Mouse (Mus musculus) MEL (cell line): ENCODE measurements around the gene Satb1.

Source experiments
- CHD1 ChIP-seq: IDR thresholded peaks from 2 replicates; pipeline ENCODE4 v1.6.1; 2012; ENCODE audit warnings: low read depth, mild to moderate bottlenecking, inconsistent platforms, low read length, improper control_type of control experiment
- CTCF ChIP-seq, 3 experiments: IDR thresholded peaks in 2 of 3; conservative IDR thresholded peaks in 1 of 3; 2 replicates each; pipeline ENCODE4 v1.5.1; 2011 to 2012; ENCODE audit warnings: low read length in 3 of 3, low read depth in 2 of 3, mild to moderate bottlenecking in 2 of 3, improper control_type of control experiment in 1 of 3, inconsistent platforms in 1 of 3, mixed read lengths in 1 of 3, moderate library complexity in 1 of 3; ENCODE audit not compliant: control insufficient read depth in 1 of 3, insufficient read depth in 1 of 3, poor library complexity in 1 of 3, severe bottlenecking in 1 of 3
- E2F4 ChIP-seq: IDR thresholded peaks from 2 replicates; pipeline ENCODE4 v1.6.1; 2011; ENCODE audit warnings: low read depth, low read length, improper control_type of control experiment, borderline replicate concordance
- JUND ChIP-seq: IDR thresholded peaks from 2 replicates; pipeline ENCODE4 v1.6.1; 2011; ENCODE audit warnings: low read depth, mild to moderate bottlenecking, improper control_type of control experiment, low read length
- MAFK ChIP-seq: IDR thresholded peaks from 2 replicates; pipeline ENCODE4 v1.6.1; 2011; ENCODE audit warnings: low read depth, mild to moderate bottlenecking, low read length, improper control_type of control experiment, borderline replicate concordance
- MAX ChIP-seq: IDR thresholded peaks from 2 replicates; pipeline ENCODE4 v1.6.1; 2011; ENCODE audit warnings: low read length, improper control_type of control experiment
- NRF1 ChIP-seq: IDR thresholded peaks from 2 replicates; pipeline ENCODE4 v1.6.1; 2014; ENCODE audit warnings: low read depth, mild to moderate bottlenecking, inconsistent platforms, low read length, improper control_type of control experiment, moderate library complexity; ENCODE audit not compliant: poor library complexity, insufficient read depth, severe bottlenecking
- POLR2A ChIP-seq, 2 experiments: IDR thresholded peaks; 2 replicates each; pipeline ENCODE4 v1.6.1; 2011 to 2012; ENCODE audit warnings: low read length in 2 of 2, mild to moderate bottlenecking in 2 of 2, control low read depth in 1 of 2, improper control_type of control experiment in 1 of 2, low read depth in 1 of 2, moderate library complexity in 1 of 2; ENCODE audit not compliant: control insufficient read depth in 1 of 2, insufficient read depth in 1 of 2, poor library complexity in 1 of 2
- POLR2AphosphoS2 ChIP-seq: IDR thresholded peaks from 2 replicates; pipeline ENCODE4 v1.6.1; 2011; ENCODE audit warnings: low read length, improper control_type of control experiment
- TBP ChIP-seq: IDR thresholded peaks from 2 replicates; pipeline ENCODE4 v1.8.0; 2011; ENCODE audit warnings: low read depth, low read length, improper control_type of control experiment
- TCF12 ChIP-seq: IDR thresholded peaks from 2 replicates; pipeline ENCODE4 v1.6.1; 2014; ENCODE audit warnings: low read depth, mild to moderate bottlenecking, inconsistent platforms, low read length, improper control_type of control experiment, moderate library complexity
- ZNF384 ChIP-seq: IDR thresholded peaks from 2 replicates; pipeline ENCODE4 v1.6.1; 2012; ENCODE audit warnings: low read depth, mild to moderate bottlenecking, inconsistent platforms, low read length, improper control_type of control experiment

DNA sequence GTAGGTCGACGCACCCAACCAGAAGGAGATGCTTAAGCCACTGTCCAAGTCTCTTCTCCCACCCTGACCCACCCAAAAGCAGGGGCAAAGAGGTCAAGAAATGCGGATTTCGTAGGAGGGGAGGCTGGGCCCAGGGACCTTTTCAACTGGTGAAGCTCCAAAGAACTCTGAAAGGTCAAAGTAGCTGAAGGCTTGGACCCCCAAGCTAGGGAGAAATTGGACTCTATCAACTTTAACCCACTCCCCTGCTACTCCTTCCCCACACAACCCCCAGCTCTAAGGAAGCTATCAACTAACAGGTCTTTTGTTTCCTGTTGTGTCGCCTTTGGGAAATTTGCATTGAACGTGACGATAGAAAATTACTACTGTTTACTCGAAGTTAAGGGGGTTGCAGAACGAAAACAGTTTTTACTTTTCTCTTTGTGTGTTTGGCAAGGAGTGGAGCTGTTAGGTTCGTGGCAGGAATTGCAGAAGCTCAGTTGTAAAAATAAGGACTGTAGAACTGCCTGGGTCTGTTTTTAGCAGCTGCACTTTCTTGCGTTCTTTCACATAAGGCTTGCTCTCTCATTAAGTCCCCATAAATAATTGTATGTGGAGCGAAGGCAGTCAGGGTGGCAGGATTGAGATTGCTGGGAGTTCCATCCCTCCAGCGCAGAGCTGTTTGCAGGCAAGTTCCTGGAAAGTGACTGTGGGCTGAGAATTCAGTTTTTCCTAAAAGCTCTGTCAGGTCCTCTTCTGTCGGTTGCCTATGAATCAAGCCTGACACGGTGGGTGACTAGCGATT is 680 bp upstream of the Satb1 start:
- no peak for TF ChIP-seq CTCF (IDR thresholded peaks at IDR 0.05 in 2 of 3, conservative IDR thresholded peaks at IDR 0.05 in 1 of 3; ENCODE audit: control insufficient read depth in 1 of 3, insufficient read depth in 1 of 3, low read depth in 2 of 3, low read length in 3 of 3, poor library complexity in 1 of 3, severe bottlenecking in 1 of 3)
- no peak for TF ChIP-seq MAFK
- TF ChIP-seq POLR2A (IDR thresholded peaks at IDR 0.05; ENCODE audit: control insufficient read depth in 1 of 2, insufficient read depth in 1 of 2, low read depth in 1 of 2, low read length in 2 of 2, poor library complexity in 1 of 2): no peak
- no peak for TF ChIP-seq ZNF384
- TF ChIP-seq E2F4: no peak
- TF ChIP-seq NRF1: no peak
- no peak for TF ChIP-seq MAX
- TF ChIP-seq TCF12: no peak
- no peak for TF ChIP-seq JUND
- no peak for TF ChIP-seq POLR2AphosphoS2
- TF ChIP-seq CHD1: no peak
- TF ChIP-seq TBP: no peak
